Mouse (Mus musculus) retina, postnatal 7 days (tissue): Measurements from ENCODE around the gene Gemin8.

Source experiments
- DNase-seq: peaks from one replicate; pipeline ENCODE4 v3.0.0-alpha.2; 2012; ENCODE audit warnings: low read depth, low spot score

Gemin8 gene

DNA sequence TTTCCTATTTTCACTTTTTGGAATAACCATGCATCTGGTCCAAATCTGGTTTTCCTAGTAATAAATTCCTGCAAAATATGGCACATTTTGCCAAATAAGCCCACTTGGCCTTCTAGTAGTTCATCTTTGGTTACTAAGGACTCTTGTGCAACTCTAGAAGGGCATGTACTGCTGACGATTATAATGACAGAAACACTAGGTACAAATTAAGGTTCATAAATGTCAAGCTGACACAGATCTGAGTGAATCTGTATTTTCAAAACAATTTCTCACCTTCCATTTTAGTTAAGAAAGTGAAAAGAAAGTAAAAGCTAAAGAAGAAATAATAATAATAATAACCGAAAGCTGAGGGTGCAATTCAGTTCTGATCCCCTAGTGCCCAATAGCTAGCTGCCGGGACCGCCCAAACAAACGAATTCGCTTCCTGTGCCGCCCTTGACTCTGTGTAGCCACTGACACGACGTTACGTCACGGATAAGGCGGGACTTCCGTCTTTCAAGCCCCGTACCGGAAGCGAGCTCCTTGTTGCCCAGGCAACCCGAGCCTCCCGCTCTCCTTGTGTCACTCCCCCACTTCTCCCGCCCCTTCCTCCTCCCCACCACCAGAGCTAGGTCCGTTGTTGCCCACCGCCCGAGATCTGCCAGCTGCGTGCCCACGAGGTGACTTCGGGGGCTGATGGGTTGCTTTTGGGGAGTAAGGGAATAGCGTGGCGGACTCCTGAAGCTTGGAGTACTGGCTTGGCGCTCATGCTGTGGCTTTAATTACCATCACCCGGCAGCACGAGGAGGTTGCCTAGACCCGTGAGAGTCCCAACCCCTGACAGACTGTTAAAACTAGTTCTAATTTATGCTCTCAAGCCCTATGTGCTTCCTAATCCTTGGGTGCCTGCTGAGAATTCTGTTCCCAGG, at the start of gene Gemin8:
TSS of gene Gemin8 (plus strand) at position 563 of the 908 bp plus-strand sequence.
- peak; percentile 91 for DNase-seq

DNA sequence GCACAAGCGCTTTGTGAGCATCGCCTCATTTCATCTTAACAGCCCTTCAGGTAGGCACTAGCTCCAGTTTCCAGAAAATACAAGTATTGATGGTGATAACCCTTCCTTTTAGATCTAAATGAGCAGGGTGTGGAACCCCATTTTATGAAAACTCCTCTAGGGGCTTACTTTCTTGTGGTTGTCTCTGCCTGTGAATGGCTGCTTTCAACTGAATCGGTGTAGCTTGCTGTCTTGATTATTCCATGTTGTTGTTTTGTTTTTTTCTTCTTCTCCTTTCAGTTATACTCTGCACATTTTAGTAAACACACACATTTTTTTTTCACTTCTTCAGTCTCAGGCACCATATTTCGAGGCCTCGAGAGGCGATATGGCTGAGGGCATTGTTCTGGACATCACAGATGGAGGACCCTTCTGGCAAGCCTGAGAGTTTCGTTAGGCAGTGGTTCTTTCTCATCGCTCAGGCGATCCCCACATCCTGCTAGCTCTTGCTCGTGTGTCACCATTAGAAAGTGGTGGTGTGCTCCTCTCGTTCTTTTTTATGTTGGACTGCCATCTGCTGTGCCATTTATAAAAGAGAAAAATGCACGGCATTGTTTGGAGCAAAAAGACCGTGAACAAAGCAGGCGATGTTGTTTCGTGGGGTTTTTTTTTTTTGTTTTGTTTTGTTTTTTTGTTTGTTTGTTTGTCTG, 23.0 kb upstream of the Gemin8 start:
- DNase-seq = peak; percentile 23

DNA sequence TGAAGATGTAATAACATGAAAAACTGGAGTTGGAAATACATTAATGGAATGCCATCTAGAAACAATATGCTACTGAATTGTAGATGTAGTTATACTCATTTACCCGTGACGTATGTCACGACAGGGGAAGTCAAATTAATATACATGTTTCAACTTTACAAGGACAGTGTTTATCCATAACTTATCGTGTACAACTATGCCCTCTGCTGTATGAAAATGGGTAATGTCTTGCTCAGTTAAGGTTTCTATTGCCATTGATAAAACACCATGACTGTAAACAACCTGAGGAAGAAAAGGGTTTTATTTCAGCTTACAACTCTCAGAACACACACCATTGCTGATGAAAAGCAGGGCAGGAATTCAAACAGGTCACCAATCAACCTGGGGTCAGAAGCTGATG, 7.5 kb upstream of the Gemin8 start:
- no peak for DNase-seq

DNA sequence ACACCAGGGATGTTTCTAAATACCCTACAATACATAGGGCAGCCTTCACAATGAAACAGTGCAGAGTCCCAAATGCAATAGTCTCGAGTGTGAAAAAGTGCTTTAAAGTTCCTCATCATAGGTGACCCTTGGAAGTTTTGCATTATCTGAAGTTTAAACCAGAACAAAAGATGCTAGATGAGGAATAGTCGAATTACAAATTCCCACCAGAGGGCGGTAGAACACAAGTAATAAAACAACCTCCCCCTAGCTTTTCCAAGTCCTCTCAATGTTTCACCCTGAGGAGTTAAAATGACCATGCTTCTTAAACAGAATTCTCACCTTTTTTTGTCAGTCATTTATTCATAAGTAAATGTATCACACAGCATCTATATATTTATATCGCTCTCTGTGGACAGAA, 2.9 kb upstream of the Gemin8 start:
- no peak for DNase-seq

DNA sequence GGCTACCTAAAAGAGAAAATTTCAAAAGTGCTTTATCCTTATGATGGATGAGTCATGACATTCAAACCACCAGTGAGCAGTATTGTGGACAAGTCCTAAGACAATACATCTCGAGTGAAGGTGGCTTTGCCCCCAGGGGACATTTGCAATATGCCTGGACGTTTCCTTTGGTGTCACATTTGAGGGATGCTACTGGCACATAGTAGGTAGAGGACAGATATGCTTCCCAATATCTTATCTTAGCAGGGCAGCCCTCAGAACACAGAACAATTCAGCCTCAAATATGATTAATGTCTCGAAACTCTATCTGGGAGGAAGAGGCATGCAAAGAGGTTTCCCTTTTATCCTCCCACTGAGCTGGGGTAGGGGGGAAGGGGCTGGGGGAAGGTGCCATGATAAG, 2.3 kb upstream of the Gemin8 start:
- no peak for DNase-seq

DNA sequence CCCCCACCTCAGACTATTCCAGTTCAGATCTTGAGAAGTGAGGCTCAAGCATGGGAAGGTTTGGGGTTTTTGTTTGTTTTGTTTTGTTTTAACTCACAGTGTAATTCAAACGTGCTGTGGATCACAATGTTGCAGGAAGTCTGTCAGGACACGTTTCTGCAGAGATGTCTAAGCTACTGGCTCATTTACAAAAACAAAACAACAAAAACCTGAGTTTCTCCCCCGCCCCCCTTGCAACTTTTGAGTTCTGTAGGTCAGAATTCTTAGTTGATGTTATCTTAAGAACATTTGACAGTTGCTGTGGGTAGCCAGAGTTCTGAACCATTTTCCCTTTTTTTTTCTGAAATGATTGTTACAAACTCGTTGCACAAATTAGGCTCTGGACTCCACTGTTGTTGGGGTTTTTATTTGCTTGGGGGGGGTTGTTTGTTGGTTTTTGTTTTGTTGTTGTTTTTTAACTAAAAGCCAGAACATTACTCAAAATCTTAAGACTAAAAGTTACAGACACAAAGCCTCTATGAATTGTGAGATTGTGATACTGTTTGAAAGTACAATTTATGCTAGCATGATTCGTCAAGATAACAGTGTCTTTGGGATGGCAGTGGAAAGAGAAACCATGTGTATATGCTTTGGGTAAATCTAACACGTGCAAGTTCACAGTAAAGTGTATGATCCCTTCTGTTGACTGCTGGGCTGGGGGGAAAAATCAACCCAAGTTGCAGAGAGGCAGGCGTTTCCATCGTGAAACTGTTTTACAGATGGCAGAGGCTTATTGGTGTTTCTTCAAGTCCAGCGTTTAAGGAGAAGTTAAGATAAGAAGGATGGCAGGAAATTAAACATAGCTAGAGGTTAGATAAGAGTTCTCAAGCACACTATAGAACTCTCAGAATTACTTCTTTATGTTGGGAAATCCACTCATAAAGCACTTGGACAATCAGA, 815 bp downstream of the Gemin8 start:
- DNase-seq = no peak

DNA sequence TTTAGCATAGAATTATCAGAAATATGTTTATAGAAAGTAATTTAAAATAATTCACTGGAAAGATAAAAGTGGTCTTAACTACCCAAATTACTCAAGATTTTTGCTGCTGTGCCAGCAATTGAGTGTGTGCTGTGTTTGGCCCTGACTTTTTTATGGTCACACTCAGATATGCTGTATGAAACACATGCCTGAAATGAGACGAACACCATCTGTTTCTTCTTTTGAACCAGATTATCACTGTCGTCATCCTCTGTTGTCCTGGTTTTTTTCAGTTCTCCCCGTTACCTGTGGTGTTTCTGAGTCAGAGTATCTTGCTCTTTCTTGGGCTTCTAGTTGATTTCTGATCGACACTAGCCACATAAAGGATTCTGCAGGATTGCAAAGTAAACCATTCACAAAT, 1.8 kb downstream of the Gemin8 start:
- DNase-seq = no peak

DNA sequence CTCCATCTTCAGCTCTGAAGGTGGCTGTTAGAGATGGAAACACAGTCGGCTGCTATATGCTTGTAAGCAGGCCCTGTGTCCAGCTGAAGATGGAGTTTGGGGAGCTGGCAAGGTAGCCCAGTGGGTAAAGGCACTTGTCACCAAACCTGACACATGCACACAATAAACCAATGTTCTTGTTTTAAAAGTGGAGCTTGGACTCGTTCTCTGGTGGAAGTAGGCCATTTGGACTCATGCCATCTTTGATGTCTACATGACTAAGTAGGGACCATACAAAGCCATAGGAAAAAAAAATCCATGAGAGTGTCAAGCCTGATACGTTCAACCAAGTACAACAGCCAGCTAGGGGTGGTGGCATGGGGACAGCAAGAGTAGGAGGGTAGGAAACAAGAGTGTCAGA, 2.4 kb downstream of the Gemin8 start:
- DNase-seq = no peak

DNA sequence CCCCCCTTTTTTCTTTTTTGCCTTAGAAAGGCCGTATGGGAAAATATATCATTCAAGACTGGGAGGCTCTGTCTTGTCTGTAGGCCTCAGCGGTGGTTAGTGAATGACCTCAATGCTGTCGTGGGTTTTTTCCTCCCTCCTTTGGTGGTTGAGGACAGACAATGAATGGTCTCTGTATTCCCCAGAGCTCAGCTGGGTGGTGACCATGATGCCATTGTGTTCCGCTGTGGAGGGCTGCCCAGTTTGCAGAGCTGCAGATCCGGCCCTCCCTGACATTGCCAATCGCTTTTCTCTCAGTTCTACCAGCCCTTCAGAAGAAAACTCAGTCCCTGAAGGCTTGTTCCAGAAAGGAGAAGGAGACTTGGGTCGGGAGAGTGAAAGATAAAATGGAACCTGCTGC, 3.5 kb downstream of the Gemin8 start:
- DNase-seq = no peak

DNA sequence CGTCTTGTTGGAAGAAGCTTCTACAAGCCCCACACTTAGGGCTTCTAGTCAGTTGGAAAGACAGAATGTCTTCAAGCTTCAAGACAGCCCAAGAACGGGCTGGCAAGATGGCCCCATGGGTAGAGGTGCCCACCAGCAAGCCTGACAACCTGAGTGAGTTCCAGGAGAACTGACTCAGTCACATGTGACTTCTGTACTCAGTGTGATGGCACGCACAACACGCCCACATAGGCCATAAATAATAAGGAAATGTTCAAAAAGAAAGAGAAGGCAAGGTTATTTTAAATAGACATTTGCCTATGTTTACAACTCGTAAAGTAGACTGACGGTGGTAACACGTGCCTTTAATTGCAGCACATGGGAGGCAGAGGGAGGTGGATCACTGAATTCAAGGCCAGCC, 7.7 kb downstream of the Gemin8 start:
- no peak for DNase-seq

DNA sequence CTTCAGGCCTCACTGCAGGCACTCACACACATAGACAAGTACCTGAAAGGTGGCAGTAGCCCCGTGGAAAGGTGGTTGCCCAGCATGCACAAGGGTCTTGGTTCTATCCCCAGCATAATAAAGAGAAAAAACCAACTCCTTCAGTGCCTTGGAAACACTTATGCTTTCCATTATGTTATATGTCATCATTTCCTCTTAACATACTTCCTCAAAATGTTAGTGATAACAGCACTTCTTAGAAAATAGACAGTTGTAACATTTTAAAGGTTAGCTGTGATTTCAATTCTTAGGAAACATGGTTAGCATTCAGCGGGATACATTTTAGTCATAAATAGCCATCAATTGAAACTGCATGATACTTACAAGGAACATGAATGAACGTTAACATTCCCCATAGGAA, 12.8 kb downstream of the Gemin8 start:
- DNase-seq = no peak

DNA sequence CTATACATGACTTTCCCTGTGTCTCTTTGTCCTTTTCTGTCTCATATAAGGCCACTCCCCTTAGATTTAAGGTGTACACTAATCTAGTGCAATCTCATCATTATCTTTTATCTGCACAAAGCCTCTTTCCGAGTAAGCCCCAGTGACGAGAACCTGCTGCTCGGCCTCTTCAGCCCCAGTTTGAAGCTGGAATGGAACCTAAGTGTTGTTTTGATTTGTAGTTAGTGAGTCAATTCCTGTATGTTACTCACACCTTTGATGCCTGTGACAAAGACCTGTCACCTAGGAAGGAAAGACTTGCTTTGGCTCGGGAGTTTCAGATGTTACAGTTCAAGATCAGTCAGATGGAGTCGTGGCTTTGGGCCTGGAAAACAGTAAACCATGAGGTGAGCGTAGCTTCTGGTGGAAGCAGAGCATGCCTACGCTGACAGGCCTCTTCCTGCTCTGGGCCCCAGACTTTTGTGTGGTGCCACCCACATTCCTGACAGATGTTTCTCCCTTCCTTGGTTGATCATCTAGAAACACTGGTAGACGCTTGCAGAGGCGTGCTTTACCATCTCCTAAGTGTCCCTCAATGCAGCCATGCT, 15.2 kb downstream of the Gemin8 start:
- DNase-seq = no peak

DNA sequence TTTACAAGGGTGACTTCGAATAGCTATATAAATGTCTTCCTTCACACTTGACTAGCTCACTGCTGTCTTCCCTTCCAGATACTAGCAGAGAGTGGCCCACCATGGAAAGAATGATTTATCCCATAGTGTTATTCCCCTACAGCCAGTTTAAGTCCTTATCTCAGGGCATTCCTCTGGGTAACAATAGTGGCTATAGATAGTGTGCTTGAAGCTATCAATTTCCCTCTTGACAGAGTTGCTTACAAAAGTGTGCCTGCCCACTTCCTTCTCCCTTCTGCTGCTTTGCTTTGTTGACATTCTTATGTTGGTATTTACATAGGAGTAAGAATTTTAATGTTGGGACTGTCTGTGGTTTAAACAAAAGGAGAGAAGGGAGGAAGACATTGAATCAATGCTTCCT, 17.5 kb downstream of the Gemin8 start:
- DNase-seq = no peak

DNA sequence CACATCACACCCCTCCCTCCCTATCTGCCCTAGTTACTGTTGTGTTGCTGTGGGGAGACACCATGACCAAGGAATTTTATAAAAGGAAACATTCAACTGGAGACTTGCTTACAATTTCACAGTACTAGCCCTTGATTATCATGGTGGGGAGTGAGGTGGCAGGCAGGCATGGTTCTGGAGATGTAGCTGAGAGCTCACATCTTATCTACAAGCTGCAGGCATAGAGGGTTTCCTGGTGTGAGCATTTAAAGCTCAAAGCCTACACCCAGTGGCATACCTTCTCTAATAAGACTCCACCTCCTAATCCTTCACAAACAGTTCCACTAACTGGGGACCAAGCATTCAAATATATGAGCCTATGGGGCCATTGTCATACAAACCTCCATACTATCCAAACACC, 26.1 kb downstream of the Gemin8 start:
- DNase-seq = no peak

DNA sequence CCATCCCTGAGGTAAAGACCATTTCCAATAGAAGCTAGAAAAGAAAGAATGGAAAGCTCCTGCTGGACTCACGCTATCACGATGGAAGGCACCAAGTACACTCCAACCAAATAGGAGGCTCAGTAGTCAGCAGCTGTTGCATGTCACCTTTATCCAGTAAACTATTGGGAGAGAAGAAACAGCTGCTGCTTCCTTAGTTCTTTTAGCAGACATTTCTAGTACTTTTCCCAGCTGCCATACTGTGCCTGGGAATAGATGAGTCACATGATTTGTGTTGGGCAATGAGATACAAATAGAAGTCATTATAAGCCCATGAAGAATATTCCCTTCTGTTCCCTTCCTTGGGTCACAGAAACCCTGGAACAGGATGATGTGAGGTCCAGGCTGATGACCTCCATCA, 28.0 kb downstream of the Gemin8 start:
- DNase-seq = no peak

DNA sequence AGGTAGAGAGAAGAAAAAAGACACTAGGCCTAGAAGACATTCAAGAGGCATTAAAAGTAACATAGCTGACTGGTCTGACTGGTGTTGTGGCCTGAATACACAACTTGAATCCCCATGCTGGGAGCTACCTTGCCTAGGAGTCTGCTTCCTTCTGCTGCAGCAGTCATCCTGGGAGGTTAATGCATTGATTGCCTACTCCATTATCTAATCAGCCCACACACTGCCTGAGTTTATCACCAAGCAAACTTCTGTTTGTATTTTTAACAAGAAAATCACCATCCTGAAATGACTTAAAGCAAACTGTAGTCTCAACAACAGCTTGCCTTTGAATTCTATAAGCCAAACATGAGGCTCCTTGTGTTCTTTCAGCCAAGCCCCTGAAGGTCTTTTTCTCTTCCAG, 29.6 kb downstream of the Gemin8 start:
- no peak for DNase-seq

DNA sequence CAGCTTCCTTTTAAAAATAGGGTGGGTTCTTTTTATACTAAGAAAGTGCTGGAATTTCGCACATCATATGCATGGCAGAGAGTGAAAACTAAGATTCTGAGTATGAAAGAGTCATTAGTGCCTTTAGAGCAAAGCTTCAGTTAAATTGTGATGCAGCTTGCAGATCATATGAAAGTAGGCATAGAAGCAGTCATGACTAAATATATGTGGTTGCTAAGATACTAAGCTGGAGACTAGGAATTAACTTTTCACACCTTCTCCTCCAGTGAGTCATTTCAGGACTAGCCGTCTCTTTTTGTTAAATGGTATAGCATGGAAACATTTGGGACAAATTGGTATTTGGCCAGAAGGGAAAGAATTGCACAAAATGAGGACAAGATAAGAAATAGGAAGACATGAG, 44.3 kb downstream of the Gemin8 start:
- DNase-seq = no peak

DNA sequence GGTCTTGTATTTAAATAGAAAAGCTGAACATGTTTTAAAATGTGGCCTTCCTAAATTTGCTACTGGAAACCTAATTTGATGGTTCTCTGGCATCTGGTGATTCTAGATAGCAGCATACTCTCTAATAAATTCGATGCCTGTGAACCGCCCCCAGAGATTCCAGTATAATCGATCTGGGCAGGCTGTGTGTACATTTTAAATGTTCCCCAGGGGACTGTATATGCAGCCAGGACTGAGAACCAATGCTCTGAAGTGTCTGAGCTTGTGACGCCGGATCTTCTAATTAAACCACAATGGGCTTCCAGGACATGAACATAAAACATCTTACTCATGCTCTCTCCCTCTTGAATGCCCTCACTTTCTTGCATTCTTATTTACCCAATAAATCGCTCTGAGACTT, 46.0 kb downstream of the Gemin8 start:
- no peak for DNase-seq

DNA sequence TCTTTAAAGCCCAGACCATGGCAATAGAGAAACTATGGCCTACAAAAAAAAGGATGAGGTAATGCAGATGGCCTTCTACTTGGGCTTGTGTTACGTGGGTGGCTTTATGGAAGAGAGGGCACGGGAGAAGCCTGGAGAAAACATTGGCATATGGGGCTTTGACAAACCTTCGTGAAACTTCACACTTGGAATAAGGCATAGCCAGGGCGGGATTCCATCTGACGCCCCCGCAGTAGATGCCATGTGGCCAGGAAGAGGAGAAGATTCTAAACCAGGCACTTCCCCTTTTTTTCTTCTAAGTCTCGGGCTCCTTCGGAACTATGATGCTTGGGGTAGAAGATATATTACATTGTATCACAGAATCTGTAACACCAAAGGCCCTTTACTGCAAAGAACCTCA, 46.5 kb downstream of the Gemin8 start:
- no peak for DNase-seq

DNA sequence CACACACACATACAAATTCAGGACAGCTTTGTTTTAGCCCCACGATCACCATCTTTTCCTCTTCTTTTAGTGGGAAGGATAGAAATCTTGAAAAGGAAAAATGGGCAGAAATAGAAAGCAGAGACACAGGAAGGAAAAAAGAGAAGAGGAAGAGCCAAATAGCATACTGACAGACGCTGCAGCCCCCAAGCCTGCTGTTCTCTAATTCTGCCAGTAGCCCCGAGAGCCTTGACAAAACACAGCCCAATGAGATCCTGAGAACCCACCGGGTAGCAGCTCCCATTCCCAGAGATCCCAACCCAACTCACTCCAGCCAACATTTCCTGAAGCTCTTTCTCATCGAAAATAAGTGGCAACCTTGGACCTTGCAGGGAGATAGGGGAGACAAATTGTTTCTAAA, 49.1 kb downstream of the Gemin8 start:
- no peak for DNase-seq

DNA sequence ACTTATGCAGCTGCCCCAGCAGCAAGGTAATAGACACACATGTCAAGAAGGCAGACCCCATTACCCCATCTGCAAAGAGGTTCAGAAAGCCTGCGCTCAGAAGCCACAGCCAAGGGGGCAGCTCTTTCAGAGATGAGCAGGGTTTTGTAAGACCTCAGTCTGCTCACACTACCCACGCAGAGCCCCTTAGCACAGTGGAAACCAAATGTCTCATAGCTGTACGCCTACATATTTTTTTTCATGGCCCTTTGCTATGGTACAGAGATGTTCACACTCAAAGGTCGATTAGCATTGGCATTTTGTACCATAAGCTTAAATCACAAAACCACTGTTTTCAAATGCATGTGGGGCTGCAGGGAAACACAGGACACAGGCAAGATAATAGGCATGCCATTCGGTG, 56.6 kb downstream of the Gemin8 start:
- no peak for DNase-seq

DNA sequence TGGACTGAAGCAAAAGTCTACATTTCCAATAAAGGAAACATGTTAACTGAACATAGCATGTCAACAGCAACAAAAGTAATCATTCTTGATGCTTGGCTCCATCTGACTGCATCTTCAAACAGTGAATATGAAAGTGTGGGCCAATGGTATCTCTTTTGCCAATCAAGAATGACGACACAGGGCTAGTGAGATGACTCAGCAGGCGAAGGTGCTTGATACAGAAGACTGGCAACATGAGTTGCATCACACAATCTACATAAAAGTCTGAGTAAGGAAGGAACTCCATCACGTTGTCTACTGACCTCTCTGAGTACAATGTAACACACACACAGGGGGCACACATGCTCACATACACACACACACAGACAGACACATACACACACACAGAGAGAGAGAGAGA, 59.5 kb downstream of the Gemin8 start:
- no peak for DNase-seq
